Mouse (Mus musculus) C2C12 (cell line): ENCODE data around the gene Spef2. TPM values are rescaled to one million over a fixed set of nuclear protein-coding genes. Genes with fewer than 3 reads are reported as not detected.
"Not testable (repeated sequence)": the region's sequence is repeated elsewhere in the genome, so short reads cannot be mapped to it uniquely, and the experiment has no call there.

Source experiments
- H3K27me3 ChIP-seq: one replicate; pipeline ENCODE4 v1.6.1; 2011; ENCODE audit not compliant: control insufficient read depth, insufficient read depth, insufficient read length
- H3K36me3 ChIP-seq: one replicate; pipeline ENCODE4 v1.6.1; 2011; ENCODE audit not compliant: control insufficient read depth, insufficient read depth
- H3K4me3 ChIP-seq: one replicate; pipeline ENCODE4 v1.5.1; 2011; ENCODE audit warnings: mild to moderate bottlenecking, control low read depth; ENCODE audit not compliant: poor library complexity, insufficient read depth, severe bottlenecking
- H3K79me2 ChIP-seq: one replicate; pipeline ENCODE4 v1.6.1; 2011; ENCODE audit not compliant: control insufficient read depth, insufficient read depth
- H3K79me3 ChIP-seq: one replicate; pipeline ENCODE4 v1.6.1; 2011; ENCODE audit warnings: low read depth, control low read depth
- H3ac ChIP-seq: one replicate; pipeline ENCODE3; 2011; ENCODE audit warnings: low read depth; ENCODE audit not compliant: control insufficient read depth, insufficient read length
- CEBPB ChIP-seq: IDR thresholded peaks from one replicate; pipeline ENCODE4 v1.6.1; 2011; ENCODE audit warnings: low read depth, mild to moderate bottlenecking, control low read depth, moderate library complexity
- CTCF ChIP-seq: IDR thresholded peaks from one replicate; pipeline ENCODE4 v1.5.1; 2011; ENCODE audit not compliant: control insufficient read depth, insufficient read depth, insufficient read length
- FOSL1 ChIP-seq: IDR thresholded peaks from one replicate; pipeline ENCODE4 v1.8.0; 2011; ENCODE audit warnings: mild to moderate bottlenecking, low read length; ENCODE audit not compliant: poor library complexity, insufficient read depth, severe bottlenecking
- MAX ChIP-seq: IDR thresholded peaks from one replicate; pipeline ENCODE4 v1.6.1; 2011; ENCODE audit warnings: mild to moderate bottlenecking, control low read depth
- MYOD1 ChIP-seq: IDR thresholded peaks from one replicate; pipeline ENCODE4 v1.6.1; 2011; ENCODE audit warnings: low read depth; ENCODE audit not compliant: control insufficient read depth, insufficient read length
- MYOG ChIP-seq: IDR thresholded peaks from one replicate; pipeline ENCODE4 v1.6.1; 2011; ENCODE audit not compliant: control insufficient read depth, insufficient read length; ENCODE audit errors: extremely low read depth
- USF1 ChIP-seq: IDR thresholded peaks from one replicate; pipeline ENCODE4 v1.6.1; 2011; ENCODE audit warnings: low read depth, mild to moderate bottlenecking, control low read depth, moderate library complexity
- polyA plus RNA-seq: library from polyadenylated mRNA; unstranded; fragments of >200 nt; fragmentation: generic; extraction: Trizol; gene quantifications from one replicate; pipeline ENCODE4 v1.2.1, GENCODE M21; 2012; ENCODE audit warnings: missing spikeins

Gene Spef2
- polyA plus RNA-seq, 1 experiment = not detected

- H3K79me2 ChIP-seq = no peaks in the 10 kb centered on the region
- H3K36me3 ChIP-seq = no peaks in the 10 kb centered on the region
- H3K79me3 ChIP-seq = no peaks in the 10 kb centered on the region
- H3K27me3 ChIP-seq = no peaks in the 10 kb centered on the region
- H3ac ChIP-seq = no peak overlapping the region
- H3K4me3 ChIP-seq = no peak overlapping the region
- no peak for TF ChIP-seq MYOD1
- no peak for TF ChIP-seq CTCF
- no peak for TF ChIP-seq USF1
- TF ChIP-seq MAX = no peak
- TF ChIP-seq MYOG = no peak
- TF ChIP-seq FOSL1 = no peak
- TF ChIP-seq CEBPB = no peak
Measured at GRCm38 (mm10) chr15:9683485-9683884, 65.2 kb downstream of the Spef2 start.

DNA sequence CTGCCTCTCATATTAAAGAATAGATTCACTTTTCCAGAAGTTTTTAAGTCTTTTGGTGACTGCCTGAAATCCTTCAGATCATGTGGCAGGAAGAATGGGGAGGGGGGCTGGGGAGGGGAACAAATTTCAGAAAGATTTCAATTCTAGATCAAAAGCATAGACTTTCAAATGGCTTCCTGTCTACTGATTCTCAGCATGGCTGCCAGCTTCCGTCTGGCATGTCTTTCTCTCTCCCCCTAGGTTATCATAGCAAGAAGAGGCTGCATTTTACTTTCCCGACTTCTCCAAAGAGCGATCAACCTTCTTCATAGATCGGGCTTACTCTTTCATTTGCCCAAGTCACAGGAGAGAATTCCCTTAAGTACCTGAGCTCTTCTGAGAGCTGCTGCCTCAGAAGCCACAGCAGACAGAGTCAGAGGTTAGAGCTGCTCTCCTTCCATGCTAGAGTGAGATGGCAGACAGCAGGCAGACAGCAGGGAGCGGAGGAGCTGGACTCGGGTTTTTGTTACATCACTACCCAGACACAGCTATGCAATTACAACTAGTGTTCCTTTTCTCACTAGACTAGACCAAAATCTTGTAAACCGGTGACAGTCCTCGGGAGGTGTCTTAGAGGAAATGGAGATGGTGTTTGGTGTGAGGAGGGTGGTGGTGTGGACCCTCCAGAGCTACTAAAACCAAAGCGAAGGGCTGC lies 71.2 kb downstream of the Spef2 start:
- Histone ChIP-seq H3K4me3 (no peak overlapping the region), H3K27me3 (no peaks in the 10 kb centered on the region), H3K79me3 (no peaks in the 10 kb centered on the region), H3K79me2 (no peaks in the 10 kb centered on the region), H3ac (no peak overlapping the region), H3K36me3 (no peaks in the 10 kb centered on the region)
- TF ChIP-seq CTCF (no peak), FOSL1 (no peak), MYOG (no peak), MYOD1 (no peak), MAX (no peak)

DNA sequence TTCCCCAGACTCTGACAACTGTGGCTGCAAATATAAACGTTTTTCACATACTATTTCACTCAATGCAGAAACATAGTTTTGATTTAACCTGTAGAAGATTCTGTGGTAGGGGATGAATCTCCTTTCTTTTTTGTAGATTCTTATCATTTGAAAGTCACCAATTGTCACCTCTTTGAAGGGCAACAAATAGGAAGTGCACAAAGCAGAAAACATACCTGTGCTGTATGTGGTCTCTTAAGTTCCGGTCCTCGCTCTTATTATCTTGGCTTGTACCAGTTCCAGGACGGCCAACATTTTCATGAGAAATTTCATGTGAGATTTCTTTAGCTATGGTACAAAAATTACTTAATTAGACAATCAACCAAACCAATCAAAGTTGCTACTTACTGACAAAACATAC lies 80.1 kb downstream of the Spef2 start:
- no peak overlapping the region for H3K4me3 ChIP-seq
- H3ac ChIP-seq = no peak overlapping the region
- H3K79me3 ChIP-seq = no peaks in the 10 kb centered on the region
- no peak for TF ChIP-seq MYOD1
- no peak for TF ChIP-seq CTCF
- no peak for TF ChIP-seq MAX
- no peak for TF ChIP-seq FOSL1
- TF ChIP-seq MYOG = no peak
- no peaks in the 10 kb centered on the region for H3K36me3 ChIP-seq
- H3K27me3 ChIP-seq = no peaks in the 10 kb centered on the region
- no peaks in the 10 kb centered on the region for H3K79me2 ChIP-seq

DNA sequence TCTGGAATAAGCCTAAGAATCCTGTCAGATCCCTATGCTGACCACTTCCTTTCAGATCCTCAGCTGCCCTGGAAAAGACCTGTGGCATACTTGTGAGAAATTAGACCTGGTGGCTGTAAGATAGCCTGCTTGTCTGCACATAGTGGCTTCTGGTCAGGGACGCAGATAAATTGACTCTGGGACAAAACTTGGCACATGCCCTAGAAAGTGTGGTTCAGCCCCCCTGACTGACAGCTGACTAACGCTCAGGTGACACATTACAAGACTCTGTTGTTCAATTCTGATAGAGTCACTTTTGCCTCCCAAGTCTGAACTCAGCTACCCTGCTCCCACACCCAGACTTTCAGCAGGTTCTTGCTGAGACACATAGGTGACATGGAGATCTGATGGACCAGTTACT lies 83.7 kb downstream of the Spef2 start:
- not testable (repeated sequence) for H3K79me2 ChIP-seq, H3K79me3 ChIP-seq, H3K36me3 ChIP-seq, H3ac ChIP-seq, H3K4me3 ChIP-seq, H3K27me3 ChIP-seq

DNA sequence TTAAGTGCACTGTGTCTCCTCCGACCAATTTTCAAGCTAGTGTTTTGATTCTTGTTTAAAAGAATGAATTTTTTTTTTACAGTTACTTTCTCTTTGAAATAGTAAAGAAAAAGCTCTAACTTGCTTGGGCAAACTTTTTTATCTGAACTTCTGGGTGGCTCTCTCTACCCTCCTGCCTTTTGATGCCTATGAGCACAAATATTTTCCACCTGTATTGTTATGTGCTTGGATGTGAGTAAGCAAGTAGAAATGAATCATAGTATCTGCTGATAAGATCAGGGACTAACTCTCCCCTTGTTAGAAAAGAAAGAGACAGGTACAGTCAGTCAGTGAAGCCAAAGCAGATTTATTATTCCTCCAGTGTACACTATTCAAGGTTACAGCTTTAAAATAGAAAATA lies 87.5 kb downstream of the Spef2 start:
- H3K27me3 ChIP-seq = no peaks in the 10 kb centered on the region
- no peaks in the 10 kb centered on the region for H3K79me3 ChIP-seq
- TF ChIP-seq MYOG (no peak), CEBPB (no peak), CTCF (no peak), FOSL1 (no peak), MYOD1 (no peak), USF1 (no peak), MAX (no peak)
- no peaks in the 10 kb centered on the region for H3K79me2 ChIP-seq
- no peaks in the 10 kb centered on the region for H3K36me3 ChIP-seq
- no peak overlapping the region for H3ac ChIP-seq
- H3K4me3 ChIP-seq = no peak overlapping the region

GRCm38 (mm10) chr15:9634471-9634870 lies 114.2 kb downstream of the Spef2 start:
- Histone ChIP-seq H3ac (no peak overlapping the region), H3K27me3 (no peaks in the 10 kb centered on the region), H3K4me3 (no peak overlapping the region), H3K79me2 (no peaks in the 10 kb centered on the region), H3K36me3 (no peaks in the 10 kb centered on the region), H3K79me3 (no peaks in the 10 kb centered on the region)
- TF ChIP-seq MYOG = no peak
- no peak for TF ChIP-seq CTCF
- no peak for TF ChIP-seq MYOD1
- TF ChIP-seq USF1 = no peak
- no peak for TF ChIP-seq FOSL1
- no peak for TF ChIP-seq MAX
- no peak for TF ChIP-seq CEBPB
